Mouse (Mus musculus) megakaryocyte, embryonic 14.5 days (primary cell): Measurements from ENCODE around the gene Mut.

Experiments
- FLI1 ChIP-seq: IDR thresholded peaks from 2 replicates; pipeline ENCODE4 v1.6.1; 2012; ENCODE audit warnings: low read length, inconsistent platforms, mixed read lengths
- GATA1 ChIP-seq: IDR thresholded peaks from 3 replicates; pipeline ENCODE4 v1.6.1; 2012; ENCODE audit warnings: mixed read lengths, low read length, inconsistent platforms, borderline replicate concordance

GRCm38 (mm10) chr17:40904056-40904597 lies 30.4 kb upstream of the Mut start:
- TF ChIP-seq GATA1 (no peak), FLI1 (no peak)
